Mouse (Mus musculus) kidney, postnatal 14 days (tissue): ENCODE data around the gene Igfbp3.
"Not testable (repeated sequence)": the region's sequence is repeated elsewhere in the genome, so short reads cannot be mapped to it uniquely, and the experiment has no call there.

Source experiments
- DNase-seq: peaks from one replicate; pipeline ENCODE4 v3.0.0; 2022; ENCODE audit warnings: mixed read lengths

Igfbp3 gene

DNA sequence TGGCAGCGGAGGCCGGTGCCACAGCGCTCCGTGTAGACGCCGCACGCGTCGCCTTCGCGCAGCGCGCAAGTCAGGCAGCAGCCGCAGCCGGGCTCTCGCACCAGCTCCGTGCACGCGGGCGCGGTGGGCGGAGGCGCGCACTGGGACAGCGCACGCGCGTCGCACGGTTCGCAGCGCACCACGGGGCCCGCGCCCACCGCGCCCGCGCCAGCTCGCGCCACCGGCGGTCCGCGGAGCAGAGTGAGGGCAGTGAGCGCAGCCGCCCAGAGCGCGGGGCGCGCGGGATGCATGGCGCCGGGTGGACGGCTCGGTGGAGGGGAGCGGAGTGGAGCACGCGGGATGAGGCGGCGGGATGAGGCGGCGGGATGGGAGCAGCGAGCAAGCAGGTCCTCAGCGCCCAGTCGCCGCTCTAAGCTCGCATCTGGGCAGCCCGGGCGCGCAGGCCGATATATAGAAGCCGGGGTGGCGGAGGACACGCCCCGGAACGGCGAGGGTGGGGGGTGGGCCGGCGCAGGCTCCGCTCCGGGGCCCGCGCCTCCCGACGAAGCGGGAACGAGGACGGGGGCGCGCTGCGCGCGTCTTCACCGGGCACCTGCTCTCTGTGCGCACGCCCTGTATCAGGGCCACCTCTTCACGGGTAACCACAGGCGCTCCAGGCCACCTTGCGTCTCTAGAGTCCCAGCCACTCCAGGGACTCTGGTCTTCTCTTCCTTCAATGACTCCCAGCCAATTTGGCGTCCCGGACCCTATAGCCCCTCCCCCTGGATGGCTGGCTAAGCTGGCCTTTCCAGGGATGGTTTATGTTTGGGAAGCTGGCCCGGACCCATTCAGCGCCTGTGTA lies at the start of gene Igfbp3:
Gene Igfbp3 (minus strand): TSS at position 423 of the 841 bp plus-strand sequence.
- peak; percentile 78 for DNase-seq

DNA sequence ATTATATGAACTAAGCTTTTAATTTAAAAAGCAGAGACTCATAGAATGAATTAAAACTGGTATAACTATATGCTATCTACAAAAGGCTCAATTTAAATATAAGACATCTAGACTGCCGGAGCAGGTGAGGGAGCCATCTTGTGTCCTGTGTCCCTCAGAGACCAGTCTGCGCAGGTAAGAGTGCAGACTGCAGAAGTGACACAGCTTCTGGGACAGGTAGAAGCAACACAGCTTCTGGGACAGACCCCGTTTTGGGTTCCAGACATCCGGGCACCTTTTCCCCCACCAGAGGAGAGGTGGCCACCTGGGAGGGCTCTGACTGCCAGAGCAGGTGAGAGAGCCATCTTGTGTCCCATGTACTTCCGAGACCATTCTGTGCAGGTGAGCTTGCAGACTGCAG lies 37.1 kb upstream of the Igfbp3 start:
- no peak for DNase-seq

DNA sequence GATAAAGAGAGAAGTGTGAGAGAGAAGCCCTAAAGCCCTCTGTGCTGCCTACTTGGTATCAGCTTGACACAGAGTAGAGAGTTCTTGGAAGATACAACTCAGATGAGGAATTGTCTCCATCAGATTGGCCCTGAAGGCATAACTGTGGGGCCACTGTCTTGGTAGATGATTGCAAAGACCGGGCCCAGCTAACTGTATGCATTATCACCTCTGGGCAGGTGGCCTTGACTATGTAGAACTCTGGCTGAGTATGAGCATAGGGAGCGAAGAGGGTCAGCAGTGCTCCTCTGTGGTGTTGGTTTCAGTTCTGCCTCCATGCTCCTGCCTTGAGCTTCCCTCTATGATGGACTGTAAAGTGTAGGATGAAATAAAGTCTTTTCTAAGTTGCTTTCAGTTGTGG lies 36.7 kb upstream of the Igfbp3 start:
- no peak for DNase-seq

- DNase-seq: no peak
Observed at GRCm38 (mm10) chr11:7244782-7245181, 31.1 kb upstream of the Igfbp3 start.

GRCm38 (mm10) chr11:7239041-7239740 lies 25.5 kb upstream of the Igfbp3 start:
- no peak for DNase-seq

DNA sequence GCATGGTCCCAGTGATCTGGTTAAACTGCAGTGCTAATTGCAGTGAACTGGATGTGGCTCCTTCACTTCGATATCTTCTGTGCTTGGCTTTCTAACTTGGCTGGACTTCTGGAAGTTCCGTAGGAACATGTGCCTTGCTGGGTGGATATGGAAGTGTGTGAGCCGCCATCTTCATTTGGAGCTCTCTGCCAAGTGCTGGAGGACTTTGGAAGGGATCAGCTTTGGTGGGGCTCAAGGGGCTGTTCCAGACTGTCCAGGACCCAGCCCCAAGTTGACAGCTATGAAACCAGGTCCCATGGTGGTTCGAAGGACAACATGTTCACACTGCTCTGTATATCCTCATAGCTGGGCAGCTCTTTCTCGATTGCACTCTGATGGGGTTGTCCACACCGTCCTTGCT lies 24.8 kb upstream of the Igfbp3 start:
- DNase-seq: no peak

DNA sequence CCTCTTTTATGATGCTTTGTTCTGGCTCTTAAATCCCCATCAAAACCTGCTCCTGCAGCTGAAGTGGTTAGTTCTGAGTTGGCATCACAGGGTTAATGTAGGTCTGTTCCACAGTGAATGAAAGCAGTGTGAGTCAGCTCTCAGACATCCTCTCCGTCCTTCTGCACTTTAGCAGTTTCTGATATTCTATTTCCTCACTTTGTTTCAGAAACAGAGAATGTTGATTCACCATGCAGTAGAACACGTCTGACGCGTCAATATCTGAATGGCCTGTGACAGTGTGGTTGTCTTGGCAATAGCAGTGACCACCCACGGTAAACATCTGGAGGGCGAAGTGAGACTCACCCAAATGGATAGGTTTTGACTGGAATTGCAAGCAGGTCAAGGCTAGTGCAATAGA lies 24.0 kb upstream of the Igfbp3 start:
- no peak for DNase-seq

DNA sequence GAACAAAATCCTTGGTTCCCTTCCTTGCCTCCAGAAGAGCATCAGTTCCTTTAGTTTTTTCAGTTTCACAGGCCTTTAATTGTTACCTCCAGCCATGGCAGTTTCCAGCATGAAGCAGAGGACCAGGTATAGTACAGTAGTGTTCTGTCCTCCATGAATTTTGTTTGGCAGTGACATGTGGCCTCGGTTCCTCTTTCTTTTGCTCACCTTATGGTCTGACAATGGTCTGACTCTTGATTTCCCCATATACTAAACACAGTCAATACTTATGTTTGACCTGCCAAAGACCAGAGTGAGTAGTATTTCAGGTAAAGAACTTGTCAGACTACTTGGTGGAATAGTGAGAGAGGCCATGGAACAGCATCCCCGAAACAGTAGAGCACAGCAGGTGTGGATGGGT lies 23.0 kb upstream of the Igfbp3 start:
- no peak for DNase-seq

GRCm38 (mm10) chr11:7234981-7235609 lies 21.4 kb upstream of the Igfbp3 start:
- no peak for DNase-seq

DNA sequence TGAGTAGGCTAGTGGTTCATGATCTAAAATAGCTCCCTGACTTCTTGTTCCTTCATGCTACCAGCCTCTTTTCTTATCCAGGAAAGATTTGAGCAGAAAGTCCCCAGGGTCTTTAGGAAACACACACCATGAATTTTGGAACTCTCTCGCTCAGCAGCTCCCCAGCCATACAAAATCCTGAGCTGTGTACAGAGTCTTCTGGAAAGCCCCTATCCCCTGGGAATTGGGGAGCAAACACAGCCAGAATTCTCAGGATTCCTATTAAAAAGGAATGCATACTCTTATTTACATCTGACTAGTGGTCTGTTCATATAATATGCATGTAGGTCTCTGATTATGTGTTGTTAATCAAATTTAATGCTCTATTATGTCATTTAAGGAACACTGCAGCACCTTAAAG lies 20.7 kb upstream of the Igfbp3 start:
- no peak for DNase-seq

DNA sequence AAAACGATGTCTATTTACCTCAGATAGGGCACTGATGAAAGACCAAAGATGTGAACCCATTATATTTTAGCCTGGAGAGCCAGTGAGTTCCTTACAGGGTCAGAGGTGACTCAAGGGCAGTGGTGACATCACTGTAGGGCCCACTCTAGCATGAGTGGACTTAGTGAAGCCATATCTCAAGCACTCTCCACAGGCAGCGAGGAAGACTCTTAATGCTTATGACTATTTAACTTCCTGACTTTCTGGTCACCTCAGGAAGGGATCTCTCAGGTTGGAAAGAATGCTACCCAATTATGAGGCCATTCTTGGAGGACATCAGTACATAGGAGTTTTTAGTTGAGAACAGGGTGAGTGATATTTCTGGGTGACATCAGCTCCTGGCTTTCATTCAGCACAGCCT lies 19.6 kb upstream of the Igfbp3 start:
- DNase-seq: no peak

GRCm38 (mm10) chr11:7231958-7232357 lies 18.2 kb upstream of the Igfbp3 start:
- DNase-seq: no peak

GRCm38 (mm10) chr11:7230000-7230399 lies 16.3 kb upstream of the Igfbp3 start:
- DNase-seq: peak; percentile 29

DNA sequence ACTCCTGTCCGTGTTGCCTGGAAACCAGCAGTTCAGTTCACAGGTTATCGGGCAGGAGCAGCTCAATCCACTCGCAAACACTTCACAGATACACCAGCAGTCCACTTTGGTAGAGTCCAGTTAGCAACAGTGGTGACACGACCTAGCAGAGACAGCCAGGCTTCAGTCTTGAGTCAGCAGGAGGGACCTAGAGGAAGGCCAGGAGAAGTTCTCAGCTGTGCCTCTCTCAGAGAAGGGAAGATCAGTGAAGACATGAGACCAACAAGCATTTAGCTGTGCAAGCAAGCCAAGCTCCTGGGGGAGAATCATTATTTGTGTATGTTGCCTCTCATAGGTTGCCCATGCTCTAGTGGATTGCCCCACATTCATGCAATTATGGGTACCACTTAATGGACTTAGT lies 14.4 kb upstream of the Igfbp3 start:
- DNase-seq: no peak

DNA sequence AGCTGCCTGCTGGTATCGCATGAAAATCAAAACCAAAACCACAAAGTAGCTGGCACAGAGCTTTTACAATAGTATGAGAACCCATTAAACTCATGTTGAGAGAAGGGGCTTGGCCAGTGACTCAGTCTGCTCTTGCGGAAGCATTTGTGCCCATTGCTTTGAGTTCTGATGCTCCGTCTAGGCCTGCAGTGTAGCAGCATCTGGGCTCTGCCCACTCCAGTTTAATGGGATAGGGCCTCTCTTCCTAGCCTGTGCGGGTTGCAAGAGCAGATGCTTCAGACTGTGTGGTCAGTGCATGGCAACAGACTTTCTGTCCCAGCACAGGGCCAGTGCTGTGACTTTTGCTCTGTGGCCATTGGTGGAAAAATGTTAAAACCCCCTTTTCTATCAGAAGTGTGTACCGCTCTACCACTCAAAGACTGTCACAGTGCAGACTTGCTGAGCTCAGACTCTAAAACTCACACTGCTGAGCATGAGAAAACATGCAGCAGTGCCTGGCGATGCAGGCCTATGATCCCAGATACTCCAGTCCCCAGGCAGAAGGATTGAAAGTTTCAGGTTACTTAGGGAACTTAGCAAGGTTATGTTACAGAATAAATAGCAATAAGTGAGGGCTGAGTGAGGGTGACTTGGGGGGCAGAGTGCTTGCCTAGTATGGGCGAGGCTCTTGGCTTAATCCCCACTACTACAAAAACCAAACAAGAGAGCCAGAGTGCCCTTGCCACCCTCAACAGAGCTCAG lies 13.3 kb upstream of the Igfbp3 start:
- no peak for DNase-seq

DNA sequence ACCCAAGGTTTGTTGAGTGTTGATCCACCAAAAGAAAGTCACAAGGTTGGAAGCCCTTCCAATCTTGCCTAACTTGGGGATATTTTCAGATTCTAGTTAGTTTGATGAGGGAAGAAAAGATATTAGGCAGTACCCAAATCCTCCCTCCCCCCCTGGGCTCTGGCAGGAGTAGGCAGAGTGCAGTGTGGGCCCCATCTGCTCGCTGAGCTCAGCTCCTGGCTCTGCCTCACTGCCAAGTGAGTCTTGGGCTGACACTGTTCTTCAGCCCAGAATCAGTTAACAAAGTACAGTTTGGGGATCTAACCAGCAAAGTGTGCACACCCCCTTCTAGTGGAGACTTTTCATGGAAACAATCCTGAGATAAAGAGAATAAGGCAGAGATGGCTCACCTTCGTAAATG lies 12.5 kb upstream of the Igfbp3 start:
- no peak for DNase-seq

DNA sequence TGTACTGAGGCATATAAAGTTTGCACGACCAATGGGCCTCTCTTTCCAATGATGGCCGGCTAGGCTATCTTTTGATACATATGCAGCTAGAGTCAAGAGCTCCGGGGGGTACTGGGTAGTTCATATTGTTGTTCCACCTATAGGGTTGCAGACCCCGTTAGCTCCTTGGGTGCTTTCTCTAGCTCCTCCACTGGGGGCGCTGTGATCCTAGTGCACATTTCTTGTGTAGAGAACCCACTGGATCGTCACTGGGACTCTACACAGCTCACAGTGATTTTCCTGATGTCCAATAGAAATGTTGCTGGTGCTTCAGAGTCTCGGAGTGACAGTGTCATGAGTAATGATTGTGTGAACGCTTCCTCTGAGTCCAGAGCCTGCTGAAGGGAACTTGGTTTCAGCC lies 8.1 kb upstream of the Igfbp3 start:
- DNase-seq: not testable (repeated sequence)

DNA sequence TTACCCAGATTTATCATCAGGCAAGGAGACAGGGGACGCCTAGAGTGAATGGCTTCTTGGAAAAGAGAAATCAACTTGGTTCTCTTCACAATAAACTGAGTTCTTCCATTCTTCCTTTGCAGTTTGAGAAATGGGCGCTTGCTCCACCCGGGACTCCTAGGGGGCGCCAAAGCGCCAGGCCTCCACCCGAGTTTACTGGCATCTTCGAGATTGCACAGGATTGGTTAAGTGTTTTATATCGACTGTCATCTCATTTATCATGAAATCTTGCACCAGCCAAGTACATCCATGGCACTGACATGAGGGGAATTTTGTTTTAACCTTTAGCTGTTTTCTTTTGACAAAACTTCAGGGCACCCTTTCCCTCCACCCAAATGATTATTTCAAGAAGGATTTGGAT lies 2.0 kb upstream of the Igfbp3 start:
- peak; percentile 81 for DNase-seq

GRCm38 (mm10) chr11:7214761-7215160 lies 1.0 kb upstream of the Igfbp3 start:
- peak; percentile 79 for DNase-seq

GRCm38 (mm10) chr11:7214342-7214660 lies 578 bp upstream of the Igfbp3 start:
- no peak for DNase-seq

GRCm38 (mm10) chr11:7213161-7213500 lies 592 bp downstream of the Igfbp3 start:
- DNase-seq: no peak

GRCm38 (mm10) chr11:7212126-7212798 lies 1.5 kb downstream of the Igfbp3 start:
- DNase-seq: no peak

- peak; percentile 77 for DNase-seq
Observed at GRCm38 (mm10) chr11:7211211-7211610, 2.5 kb downstream of the Igfbp3 start.
